Mouse (Mus musculus) left cerebral cortex, postnatal 4 days (tissue): ENCODE results near the gene Tubgcp3. TPM values are rescaled to one million over a fixed set of nuclear protein-coding genes. Genes with fewer than 3 reads are reported as not detected.

Experiments used
- microRNA-seq: library from miRNA; unstranded; fragments of <30 nt; microRNA quantifications from one replicate; pipeline ENCODE4 v1.2.0, GENCODE M21; 2022
- total RNA-seq, 2 experiments: library from RNA; stranded (reverse); gene quantifications; 2 replicates each; pipeline ENCODE4 v1.2.3; 2021

Gene Tubgcp3
- total RNA-seq, 2 experiments from 2014 or later, result 33.9 to 37.2 TPM

Small RNAs within 50 kb of the gene (microRNA-seq; reads per million reads assigned to microRNA genes)
- not detected for gene Gm26483

Other genes starting within 250 kb of the Tubgcp3 start
- not detected for gene Spaca7, start 99.2 kb downstream of the Tubgcp3 start, total RNA-seq
- 10 to 100 TPM; 63.2 to 64.5 TPM for gene Atp11a, start 84.8 kb upstream of the Tubgcp3 start, total RNA-seq
- gene Mcf2l, start 201.6 kb upstream of the Tubgcp3 start, total RNA-seq, result 100 to 1,000 TPM; 399 to 404 TPM